Mouse (Mus musculus): ENCODE measurements at regions not wholly inside any gene's neighbourhood (a gene's known extent, or its start where the extent isn't known, plus 50 kb on each side); places are given as distances from the start of the nearest gene placed in this dataset.

GRCm38 (mm10) chr1:71764951-71765350, 112.0 kb upstream of the Fn1 start:
- DNase-seq (ENCODE audit: low spot score), result peak; percentile 19

DNA sequence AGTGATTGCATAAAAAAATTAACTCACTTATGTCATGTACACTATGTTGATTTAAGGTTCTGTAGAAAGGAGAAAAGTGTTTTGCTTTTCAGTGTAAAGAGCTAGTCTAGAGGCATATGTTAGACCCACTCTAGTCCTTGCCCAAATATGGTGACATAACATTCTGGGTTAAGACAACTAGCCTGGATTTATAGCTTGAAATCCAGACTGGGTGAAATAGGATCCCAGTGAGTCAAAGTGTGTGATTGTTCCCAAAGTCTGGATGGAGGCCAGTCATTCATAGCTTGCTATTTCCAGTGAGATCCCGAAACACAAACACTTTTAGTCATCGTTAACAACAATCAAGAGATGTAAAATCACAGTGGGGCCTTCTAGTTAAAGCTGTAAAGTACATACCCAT, 110.5 kb upstream of the Fn1 start:
- DNase-seq (ENCODE audit: low spot score), result peak; percentile 13

DNA sequence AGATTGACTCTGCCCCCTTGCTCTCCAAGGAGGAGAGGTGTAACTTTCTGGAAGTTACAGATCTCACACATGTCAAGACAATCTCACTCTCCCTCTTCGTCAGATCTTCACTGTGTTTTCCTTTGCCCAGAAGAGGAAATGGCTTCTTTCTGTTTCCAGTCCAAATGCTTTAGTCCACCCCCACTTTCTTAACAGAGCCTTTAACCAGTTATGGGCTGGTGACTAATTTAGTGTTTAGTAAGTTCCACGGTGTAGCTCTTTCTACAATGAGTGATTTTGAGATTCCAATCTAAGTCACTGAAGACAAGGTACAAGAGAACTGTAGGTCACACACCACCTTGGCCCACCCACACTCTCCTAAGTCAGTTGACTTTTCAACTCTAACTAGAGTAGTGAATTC, 107.3 kb upstream of the Fn1 start:
- no peak for DNase-seq (ENCODE audit: low spot score)

DNA sequence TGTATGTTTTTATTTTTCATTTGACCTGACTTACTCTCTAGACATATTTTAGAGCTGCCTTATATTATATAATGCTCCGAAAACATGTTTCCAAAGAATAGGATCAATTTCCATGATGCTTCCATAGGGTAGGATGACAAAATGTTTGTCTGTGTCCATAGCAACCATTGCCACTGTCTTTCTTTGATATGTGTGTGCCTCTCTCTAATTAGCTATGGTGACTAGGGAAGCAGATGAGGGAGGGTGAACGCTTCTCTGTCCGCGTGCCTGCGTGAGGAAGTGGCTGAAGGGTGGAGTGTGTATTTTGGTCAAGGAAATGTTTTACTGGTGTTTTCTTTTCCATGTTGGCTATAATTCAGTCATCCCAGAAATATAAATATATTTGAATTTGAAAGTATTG, 104.2 kb upstream of the Fn1 start:
- peak; percentile 16 for DNase-seq (ENCODE audit: low spot score)

- DNase-seq (ENCODE audit: low spot score), result no peak
Measured at GRCm38 (mm10) chr1:71756159-71756558, 103.2 kb upstream of the Fn1 start.

DNA sequence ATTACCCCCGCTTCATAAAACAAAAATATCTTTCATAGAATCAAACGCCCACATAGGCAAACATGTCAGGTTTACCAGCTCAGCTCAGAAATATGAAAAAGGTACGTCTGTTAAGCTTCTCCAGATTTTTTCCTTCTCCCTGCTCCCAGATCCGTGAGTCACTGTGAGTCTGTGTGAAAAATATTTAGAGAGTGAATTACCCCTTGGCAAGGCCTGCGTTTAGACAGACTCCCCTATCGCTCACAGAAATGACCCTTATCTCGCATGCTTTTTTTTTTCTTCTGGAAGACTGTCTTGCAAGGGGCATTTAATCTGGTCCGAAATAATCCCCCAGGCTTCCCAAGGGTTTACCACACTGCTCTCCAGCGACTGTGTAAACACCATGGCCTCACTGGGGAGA, 102.4 kb upstream of the Fn1 start:
- DNase-seq (ENCODE audit: low spot score), result no peak

DNA sequence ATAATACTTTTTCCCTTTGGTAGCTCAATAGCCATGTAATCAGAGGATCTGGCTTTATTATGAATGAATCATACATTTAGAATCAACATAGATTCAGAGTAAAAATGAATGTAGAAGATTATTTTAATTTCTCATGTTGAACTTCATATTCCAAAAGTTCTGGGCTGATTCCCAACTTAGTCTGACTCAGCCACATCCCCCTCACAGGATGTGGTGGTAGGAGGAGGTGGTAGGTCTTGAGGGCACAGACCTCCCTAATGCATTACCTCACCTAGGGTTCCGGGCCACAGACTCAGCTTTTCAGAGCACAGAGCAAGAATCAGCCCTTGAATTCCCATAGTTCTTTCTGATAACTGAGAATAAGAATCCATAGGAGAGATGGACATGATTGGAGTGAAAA, 99.4 kb upstream of the Fn1 start:
- no peak for DNase-seq (ENCODE audit: low spot score)

DNA sequence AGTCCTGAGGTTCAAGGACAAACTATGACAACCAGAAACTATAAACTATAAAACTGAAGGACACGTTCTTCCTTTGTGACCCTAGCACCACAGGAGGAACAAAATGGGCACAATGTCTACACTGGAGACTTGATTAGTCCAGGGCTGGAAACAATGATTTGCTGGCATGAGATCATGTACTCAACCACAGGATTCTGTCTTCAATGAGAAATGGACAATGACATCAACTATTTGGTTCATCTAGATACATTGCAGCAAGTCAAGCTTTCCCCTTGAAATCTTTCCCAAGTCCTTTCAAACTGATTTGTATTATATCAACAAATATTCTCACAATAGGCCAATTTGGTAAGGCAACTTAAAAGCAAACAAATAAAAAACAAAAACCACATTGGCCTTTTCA, 98.6 kb upstream of the Fn1 start:
- no peak for DNase-seq (ENCODE audit: low spot score)

GRCm38 (mm10) chr1:71735606-71736005, 82.6 kb upstream of the Fn1 start:
- no peak for DNase-seq (ENCODE audit: low spot score)

- DNase-seq (ENCODE audit: low spot score), result no peak
Measured at GRCm38 (mm10) chr1:71731623-71732022, 78.6 kb upstream of the Fn1 start.

DNA sequence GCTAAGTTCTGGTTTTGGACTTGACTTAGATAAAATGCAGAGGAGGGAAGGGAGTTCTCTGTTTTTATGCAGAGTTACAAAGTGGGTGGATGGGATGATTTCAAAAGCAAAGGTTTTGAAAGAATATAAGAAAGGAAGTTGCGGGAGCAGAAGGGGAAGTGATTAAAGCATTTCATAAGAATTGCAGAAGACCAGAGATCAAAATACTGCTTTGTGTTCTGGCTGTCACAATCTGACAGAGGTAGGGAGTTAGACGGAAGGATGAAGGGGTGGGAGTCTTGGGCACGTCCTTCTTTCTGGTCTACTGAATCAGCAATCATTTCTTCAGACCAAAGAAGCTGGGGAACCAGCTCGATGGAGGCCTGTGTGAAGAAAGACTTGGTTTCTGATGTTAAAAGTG, 78.0 kb upstream of the Fn1 start:
- DNase-seq (ENCODE audit: low spot score), result no peak

DNA sequence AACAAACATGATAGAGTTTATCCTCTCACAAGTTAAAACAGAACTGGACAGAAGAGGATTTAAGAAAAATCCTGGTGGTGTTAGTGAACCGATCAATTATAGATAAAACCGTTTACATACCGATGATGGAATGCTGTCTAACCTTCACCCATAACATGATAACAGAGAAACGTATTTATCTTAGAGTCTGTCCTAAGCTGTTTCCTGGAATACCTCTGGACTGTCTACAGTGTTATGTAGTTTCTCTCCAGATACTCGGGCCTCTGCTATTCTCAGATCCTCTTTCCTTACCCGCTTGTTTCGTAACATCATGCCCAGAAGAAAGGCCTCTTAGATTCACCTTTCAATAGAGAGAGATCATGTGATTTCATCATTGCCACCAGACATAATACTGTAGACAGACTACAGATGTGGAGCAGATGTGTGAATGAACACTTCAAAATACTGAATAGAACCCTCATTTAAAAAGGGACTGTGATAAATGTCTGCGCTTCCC, 75.9 kb upstream of the Fn1 start:
- DNase-seq (ENCODE audit: low spot score), result no peak

- peak; percentile 14 for DNase-seq (ENCODE audit: low spot score)
Measured at GRCm38 (mm10) chr1:71723816-71724215, 70.8 kb upstream of the Fn1 start.

GRCm38 (mm10) chr1:71723039-71723397, 70.0 kb upstream of the Fn1 start:
- no peak for DNase-seq (ENCODE audit: low spot score)

- DNase-seq (ENCODE audit: low spot score), result no peak
Measured at GRCm38 (mm10) chr1:71722211-71723038, 69.4 kb upstream of the Fn1 start.

All from embryo, embryonic 10.5 days (tissue).